Mouse (Mus musculus): ENCODE data around the gene Tex50. TPM values are rescaled to one million over a fixed set of nuclear protein-coding genes. Genes with fewer than 3 reads are reported as not detected.

Tex50 gene
- total RNA-seq, 2 experiments from 2014 or later = not detected

DNA sequence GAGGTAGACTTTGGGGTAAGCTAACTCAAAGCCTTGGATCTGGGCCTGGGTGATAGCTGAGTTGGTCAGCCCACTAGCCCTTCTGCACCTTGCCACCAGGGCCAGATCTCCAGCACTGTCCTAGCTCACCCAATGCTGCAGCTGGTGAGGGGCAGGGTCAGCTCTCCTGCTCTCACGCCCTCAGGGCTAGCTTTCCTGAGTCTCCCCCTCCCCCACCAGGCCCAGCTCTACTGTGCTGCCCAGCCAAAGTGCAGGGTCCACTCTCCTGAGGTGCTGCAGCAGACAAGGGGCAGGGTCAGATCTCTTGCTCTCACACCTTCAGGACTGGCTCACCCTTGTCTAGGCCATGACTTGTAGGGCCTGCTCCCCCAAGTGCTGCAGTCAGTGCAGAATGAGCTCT lies 32.7 kb downstream of the Tex50 start:
- no peak for ATAC-seq (ENCODE audit: poor library complexity, severe bottlenecking)

DNA sequence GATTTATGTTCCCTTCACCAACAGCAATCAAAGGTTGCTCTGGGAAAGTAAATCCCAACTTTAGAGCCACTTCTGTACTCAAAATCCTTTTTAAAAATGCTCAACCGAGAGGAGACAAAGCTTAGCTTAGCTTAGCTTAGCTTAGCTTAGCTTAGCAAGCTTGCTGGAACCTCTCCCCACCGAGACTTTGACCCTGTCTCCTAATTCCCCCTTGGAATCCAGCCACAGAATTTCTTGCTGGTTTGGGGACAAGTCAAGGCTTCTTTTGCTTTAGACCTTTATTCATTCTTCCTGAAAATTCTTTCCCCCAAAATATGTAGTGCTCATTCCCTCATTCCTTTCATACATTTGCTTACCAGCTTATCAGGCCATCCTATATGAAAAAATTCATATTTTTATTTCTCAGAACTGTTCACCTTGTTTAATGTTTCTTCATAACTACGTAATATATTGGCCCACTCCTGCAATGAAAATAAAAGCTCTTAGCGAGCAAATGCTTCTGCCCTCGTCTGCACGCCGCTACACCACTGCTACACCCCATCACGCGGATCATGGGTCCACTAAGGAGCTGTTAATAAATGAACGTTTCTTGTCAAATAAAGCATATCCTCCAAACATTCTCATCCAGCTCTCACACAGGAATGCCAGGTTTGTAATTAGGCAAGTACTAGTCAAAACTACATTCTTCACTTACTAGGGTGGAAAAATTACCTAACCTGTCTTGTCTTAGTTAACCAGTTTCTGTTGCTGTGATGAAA lies 36.3 kb downstream of the Tex50 start:
- ATAC-seq (ENCODE audit: poor library complexity, severe bottlenecking) = no peak

DNA sequence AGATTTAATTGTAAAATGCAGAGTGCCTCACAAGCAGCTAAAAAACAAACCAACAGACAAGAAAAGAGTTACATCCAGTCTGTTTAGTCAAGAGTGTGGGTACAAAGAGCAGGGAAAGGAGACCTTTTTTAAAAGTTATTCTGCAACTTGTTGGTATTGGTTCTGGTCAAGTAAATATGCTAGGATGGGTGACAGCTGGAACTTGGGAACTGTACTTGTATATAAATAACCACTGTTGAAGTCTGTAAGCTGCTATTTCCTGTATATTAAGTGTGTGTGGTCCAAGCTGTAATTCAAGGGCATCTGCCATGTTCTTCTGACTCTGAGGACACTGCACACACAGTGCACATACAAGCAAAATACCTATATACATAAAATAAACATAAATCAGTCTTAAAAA lies 44.5 kb downstream of the Tex50 start:
- no peak for ATAC-seq (ENCODE audit: poor library complexity, severe bottlenecking)

DNA sequence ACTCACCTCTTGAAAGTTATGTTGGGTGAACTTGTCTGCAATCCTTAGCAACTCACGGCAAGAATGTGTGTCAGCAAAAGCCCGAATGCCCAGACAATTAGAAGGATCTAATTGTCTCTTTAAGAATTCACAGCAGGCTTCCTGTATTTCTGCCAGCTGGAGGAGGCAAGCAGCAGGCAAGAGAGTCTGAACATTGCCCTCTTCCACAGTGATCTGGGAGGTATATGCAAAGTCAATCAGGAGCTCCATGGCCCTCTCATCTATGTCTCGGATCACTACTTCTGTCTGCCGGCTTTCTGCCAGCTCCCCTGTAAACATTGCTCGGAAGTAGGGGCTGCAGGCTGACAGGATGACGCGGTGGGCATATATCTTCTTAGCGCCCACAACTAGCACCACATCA lies 49.9 kb downstream of the Tex50 start:
- no peak for ATAC-seq (ENCODE audit: poor library complexity, severe bottlenecking)

Other genes with a start within 250 kb of the Tex50 start
- gene Serpinc1, start 180.7 kb downstream of the Tex50 start, total RNA-seq (2015) = 0.16 and 1.1 TPM in 2 replicates
- 0.61 and 1.4 TPM in 2 replicates for gene Serpinc1, start 180.7 kb downstream of the Tex50 start, total RNA-seq (2017)
- 5.2 and 5.8 TPM in 2 replicates for gene Zbtb37, start 124.5 kb downstream of the Tex50 start, total RNA-seq (2015)
- gene Zbtb37, start 124.5 kb downstream of the Tex50 start, total RNA-seq (2017) = 7.0 TPM in 2 replicates
- 18.3 and 20.9 TPM in 2 replicates for gene Dars2, start 88.7 kb downstream of the Tex50 start, total RNA-seq (2015)
- gene Dars2, start 88.7 kb downstream of the Tex50 start, total RNA-seq (2017) = 12.8 and 15.3 TPM in 2 replicates
- 42.7 and 56.4 TPM in 2 replicates for gene Cenpl, start 88.6 kb downstream of the Tex50 start, total RNA-seq (2015)
- gene Cenpl, start 88.6 kb downstream of the Tex50 start, total RNA-seq (2017) = 7.7 and 13.0 TPM in 2 replicates
- gene Klhl20, start 27.8 kb downstream of the Tex50 start, total RNA-seq (2015) = 28.1 and 30.4 TPM in 2 replicates
- 20.3 and 23.0 TPM in 2 replicates for gene Klhl20, start 27.8 kb downstream of the Tex50 start, total RNA-seq (2017)
- gene Ankrd45, start 16.6 kb downstream of the Tex50 start, total RNA-seq (2015) = not detected in 2 replicates
- not detected in 2 replicates for gene Ankrd45, start 16.6 kb downstream of the Tex50 start, total RNA-seq (2017)
- 161 and 201 TPM in 2 replicates for gene Prdx6, start 91.9 kb upstream of the Tex50 start, total RNA-seq (2015)
- gene Prdx6, start 91.9 kb upstream of the Tex50 start, total RNA-seq (2017) = 213 and 226 TPM in 2 replicates
- not detected in 2 replicates for gene Tnfsf4, start 236.1 kb upstream of the Tex50 start, total RNA-seq (2015)
- gene Tnfsf4, start 236.1 kb upstream of the Tex50 start, total RNA-seq (2017) = not detected in 2 replicates